Comparison of ENCODE assay signal across 22 mouse cellular contexts in genomic region chr2:5702370-5702769, GRCm38 (mm10). TPM values are rescaled to one million over a fixed set of nuclear protein-coding genes. Genes with fewer than 3 reads are reported as not detected.
DNase-seq lines count a peak whose midpoint lies in the region; ATAC-seq and TF ChIP-seq lines count a peak whose summit lies in the region.
"Had no signal": no experiment of that assay in that cellular context is flagged by ENCODE, and none has a peak within 500 bp of the region (broad histone marks: within the 10 kb centered on the region; RNA-seq: fewer than 3 reads in every experiment).

No protein-coding gene starts in this region.

- no peak overlapping the region for H3K27ac ChIP-seq in MEL (ENCODE audit: control insufficient read depth, low read depth, low read length)
- H3K27ac ChIP-seq in liver, embryonic 12.5 days, result no peak overlapping the region
- H3K27ac ChIP-seq: embryonic facial prominence, embryonic 10.5 days; embryonic facial prominence, embryonic 12.5 days; forebrain, embryonic 13.5 days; forebrain, embryonic 15.5 days had no signal

- no peaks in the 10 kb centered on the region for H3K27me3 ChIP-seq in MEL (ENCODE audit: control insufficient read depth in 1 of 2, insufficient read depth in 2 of 2, low read length in 2 of 2)
- no peaks in the 10 kb centered on the region for H3K27me3 ChIP-seq in liver, embryonic 12.5 days (replicated peaks)
- H3K27me3 ChIP-seq: CH12.LX; embryonic facial prominence, embryonic 12.5 days; forebrain, embryonic 13.5 days; forebrain, embryonic 15.5 days had no signal

- 48% methylated on average over 2 of the region's 2 CpGs for whole genome bisulfite sequencing in liver, embryonic 12.5 days (ENCODE audit: insufficient replicate concordance)

- DNase-seq in MEL (ENCODE audit: low read depth, low spot score), result peak; percentile 34
- no peak for DNase-seq in right cerebral cortex, postnatal 25 days
- no peak for DNase-seq in kidney, adult 11 months
- DNase-seq: adrenal gland, adult 2 months; adrenal gland, postnatal 14 days; adrenal gland, postnatal 36 days; cerebellum, adult 11-12 months; cerebellum, adult 2 months; cerebellum, adult 9-10 months; cerebellum, postnatal 10 days; cerebellum, postnatal 25 days; forebrain, postnatal 0 days had no signal

- no peaks in the 10 kb centered on the region for H3K79me2 ChIP-seq in MEL (ENCODE audit: control insufficient read depth, insufficient read depth, low read length, poor library complexity)

- TF ChIP-seq EP300 in MEL (IDR thresholded peaks at IDR 0.05; ENCODE audit: low read depth in 1 of 2, low read length in 2 of 2), result no peak

- H3K9ac ChIP-seq in MEL (ENCODE audit: control insufficient read depth, low read depth, low read length, poor library complexity, severe bottlenecking), result no peak overlapping the region
- no peak overlapping the region for H3K9ac ChIP-seq in liver, embryonic 12.5 days
- H3K9ac ChIP-seq: embryonic facial prominence, embryonic 12.5 days; forebrain, embryonic 13.5 days; forebrain, embryonic 15.5 days; forebrain, postnatal 0 days had no signal

- peaks cover 0 to 3% of the 10 kb centered on the region in 2 experiments; a peak in 2 of 4 replicates for H3K36me3 ChIP-seq in MEL (ENCODE audit: control insufficient read depth in 1 of 2, insufficient read depth in 2 of 2, low read length in 2 of 2)
- H3K36me3 ChIP-seq in liver, embryonic 12.5 days, result no peaks in the 10 kb centered on the region
- H3K36me3 ChIP-seq: embryonic facial prominence, embryonic 10.5 days; embryonic facial prominence, embryonic 12.5 days; forebrain, embryonic 15.5 days; G1E had no signal

- TF ChIP-seq RAD21 in MEL (IDR thresholded peaks at IDR 0.05; ENCODE audit: low read depth, low read length), result no peak

- TF ChIP-seq CTCF in MEL (IDR thresholded peaks at IDR 0.05 in 2 of 3, conservative IDR thresholded peaks at IDR 0.05 in 1 of 3; ENCODE audit: control insufficient read depth in 1 of 3, insufficient read depth in 1 of 3, low read depth in 2 of 3, low read length in 3 of 3, poor library complexity in 1 of 3, severe bottlenecking in 1 of 3), result no peak

- TF ChIP-seq POLR2A in MEL (IDR thresholded peaks at IDR 0.05; ENCODE audit: control insufficient read depth in 1 of 2, insufficient read depth in 1 of 2, low read depth in 1 of 2, low read length in 2 of 2, poor library complexity in 1 of 2), result no peak

- H3K9me3 ChIP-seq in MEL (replicated peaks; ENCODE audit: insufficient read depth, low read length), result no peaks in the 10 kb centered on the region
- H3K9me3 ChIP-seq in liver, embryonic 12.5 days (replicated peaks), result no peaks in the 10 kb centered on the region
- H3K9me3 ChIP-seq: embryonic facial prominence, embryonic 10.5 days; embryonic facial prominence, embryonic 12.5 days; forebrain, embryonic 13.5 days; forebrain, embryonic 15.5 days; G1E had no signal

- no peak overlapping the region for H3K4me2 ChIP-seq in liver, embryonic 12.5 days
- H3K4me2 ChIP-seq: embryonic facial prominence, embryonic 12.5 days; forebrain, embryonic 13.5 days; forebrain, embryonic 15.5 days had no signal

- H3K4me3 ChIP-seq in MEL (ENCODE audit: control insufficient read depth in 1 of 2, insufficient read depth in 1 of 2, low read depth in 2 of 2, low read length in 2 of 2), result no peak overlapping the region
- no peak overlapping the region for H3K4me3 ChIP-seq in liver, embryonic 12.5 days
- H3K4me3 ChIP-seq: embryonic facial prominence, embryonic 10.5 days; embryonic facial prominence, embryonic 12.5 days; forebrain, embryonic 13.5 days; forebrain, embryonic 15.5 days had no signal

- ATAC-seq in megakaryocyte, adult 5-6 weeks (ENCODE audit: poor library complexity, severe bottlenecking), result peak; percentile 60
- ATAC-seq in neutrophil, adult 5-6 weeks (ENCODE audit: extremely low read depth, insufficient number of reproducible peaks, low FRiP score, poor library complexity, severe bottlenecking), result peak; percentile 33; the same call in 1 of the 2 replicates
- ATAC-seq in liver, embryonic 12.5 days, result no peak
- ATAC-seq: CD4-positive, CD25-positive, alpha-beta regulatory T cell, adult 4 months; forebrain, embryonic 13.5 days; forebrain, embryonic 15.5 days; forebrain, postnatal 0 days had no signal

- peaks cover 3 to 11% of the 10 kb centered on the region in 2 experiments; a peak in 3 of 4 replicates for H3K4me1 ChIP-seq in MEL (ENCODE audit: control insufficient read depth in 1 of 2, insufficient read depth in 2 of 2, low read length in 2 of 2)
- H3K4me1 ChIP-seq in liver, embryonic 12.5 days, result peaks cover 18% of the 10 kb centered on the region
- H3K4me1 ChIP-seq: embryonic facial prominence, embryonic 10.5 days; embryonic facial prominence, embryonic 12.5 days; forebrain, embryonic 13.5 days; forebrain, embryonic 15.5 days had no signal

TF ChIP-seq in MEL, 35 proteins besides CTCF, POLR2A, EP300 and RAD21:
- TF ChIP-seq MEF2A (IDR thresholded peaks at IDR 0.05; ENCODE audit: extremely low read depth, insufficient replicate concordance, low read depth, low read length, poor library complexity, severe bottlenecking) (no peak), ZKSCAN1 (IDR thresholded peaks at IDR 0.05; ENCODE audit: low read depth, low read length) (peak; percentile 99)
TF ChIP-seq in MEL: peak in this region for 1.

RNA-seq across cellular contexts. Expression of gene Camk1d, which starts 11.9 kb away (rescaled TPM):
- total RNA-seq in MEL (2012; rRNA removed), result 2.9 and 3.7 TPM in 2 replicates
- polyA plus RNA-seq in MEL (2012; ENCODE audit: insufficient read depth in 1 of 2, insufficient read length in 2 of 2, low read depth in 1 of 2, low replicate concordance in 2 of 2, missing spikeins in 1 of 2), result 1 to 10 TPM in 1 of 2 experiments, not detected in 1; 4.4 TPM
- total RNA-seq in megakaryocyte, adult 5-6 weeks (2015), result 56.3 and 62.1 TPM in 2 replicates
- total RNA-seq in megakaryocyte, adult 5-6 weeks (2017), result 31.3 and 45.6 TPM in 2 replicates
- 35.4 and 41.3 TPM in 2 replicates for total RNA-seq in neutrophil, adult 5-6 weeks (2017)
- 1.3 and 1.5 TPM in 2 replicates for polyA plus RNA-seq in liver, embryonic 12.5 days (2016; fragmentation: Nextera tagmentation; extraction: Ambion mirVana)
